Mouse (Mus musculus) E14TG2a.4 (cell line): ENCODE measurements around the gene Snrnp48.

Experiments used
- CTCF ChIP-seq: conservative IDR thresholded peaks from 2 replicates; pipeline ENCODE4 v1.5.1; 2014; ENCODE audit warnings: low read length
- POU5F1 ChIP-seq: IDR thresholded peaks from 2 replicates; pipeline ENCODE4 v1.6.1; 2014; ENCODE audit warnings: low read length, borderline replicate concordance

DNA sequence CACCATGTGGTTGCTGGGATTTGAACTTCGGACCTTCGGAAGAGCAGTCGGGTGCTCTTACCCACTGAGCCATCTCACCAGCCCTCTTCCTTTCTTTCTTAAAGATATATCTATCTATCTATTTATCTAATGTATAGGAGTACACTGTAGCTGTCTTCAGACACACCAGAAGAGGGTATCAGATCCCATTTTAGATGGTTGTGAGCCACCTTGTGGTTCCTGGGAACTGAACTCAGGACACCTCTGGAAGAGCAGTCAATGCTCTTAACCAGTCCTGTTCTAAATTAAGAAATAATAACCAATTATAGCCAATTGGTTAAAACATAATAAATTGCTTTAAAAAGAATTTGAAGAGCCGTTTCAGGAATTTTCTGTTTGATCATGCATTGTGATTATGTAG, 567 bp upstream of the Snrnp48 start:
- TF ChIP-seq CTCF (no peak), POU5F1 (no peak)
